Mouse (Mus musculus): Measurements from ENCODE around the gene Tmem29. TPM values are rescaled to one million over a fixed set of nuclear protein-coding genes. Genes with fewer than 3 reads are reported as not detected.

The Tmem29 gene
- polyA plus RNA-seq, 1 experiment from 2014 or later, result 46.0 TPM

GRCm38 (mm10) chrX:150460143-150460542, 1.2 kb upstream of the Tmem29 start:
- ATAC-seq (ENCODE audit: insufficient read depth, low FRiP score, low TSS enrichment) (no peak), DNase-seq (ENCODE audit: low spot score) (no peak)
- 86% methylated on average over 2 of the region's 2 CpGs for WGBS
- Histone ChIP-seq H3K9ac (ENCODE audit: low read length) (no peak overlapping the region), H3K9me3 (ENCODE audit: control insufficient read depth, low read length) (no peaks in the 10 kb centered on the region), H3K4me1 (ENCODE audit: control insufficient read depth, insufficient read depth, low read length) (no peaks in the 10 kb centered on the region), H3K4me3 (ENCODE audit: low read depth, low read length) (no peak overlapping the region), H3K36me3 (ENCODE audit: control insufficient read depth, insufficient read depth, low read length) (no peaks in the 10 kb centered on the region), H3K27ac (ENCODE audit: low read depth, low read length) (no peak overlapping the region), H3K27me3 (ENCODE audit: control insufficient read depth, insufficient read depth, low read length) (no peaks in the 10 kb centered on the region), H3K4me2 (ENCODE audit: low read depth) (no peak overlapping the region)

DNA sequence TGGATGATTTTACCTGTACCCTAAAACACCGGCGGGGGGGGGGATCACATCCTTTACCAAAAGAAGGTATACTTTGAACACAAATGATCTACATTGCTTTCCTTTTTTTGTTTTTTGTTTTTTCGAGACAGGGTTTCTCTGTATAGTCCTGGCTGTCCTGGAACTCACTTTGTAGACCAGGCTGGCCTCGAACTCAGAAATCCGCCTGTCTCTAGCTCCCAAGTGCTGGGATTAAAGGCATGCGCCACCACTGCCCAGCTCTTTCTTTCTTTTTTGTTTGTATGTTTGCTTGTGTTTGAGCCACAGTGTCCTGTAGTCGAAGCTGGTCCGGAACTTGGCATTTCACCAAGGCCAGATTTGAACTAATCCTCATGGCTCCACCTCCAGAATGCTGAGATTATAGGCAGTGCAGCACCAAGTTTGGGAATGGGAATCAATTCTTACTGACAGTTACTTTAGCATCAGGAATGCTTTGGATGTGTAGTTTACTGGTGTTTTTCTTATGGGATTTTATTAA, 515 bp upstream of the Tmem29 start:
- Histone ChIP-seq H3K9me3 (ENCODE audit: control insufficient read depth, low read length) (no peaks in the 10 kb centered on the region), H3K36me3 (ENCODE audit: control insufficient read depth, insufficient read depth, low read length) (no peaks in the 10 kb centered on the region), H3K27ac (ENCODE audit: low read depth, low read length) (no peak overlapping the region), H3K27me3 (ENCODE audit: control insufficient read depth, insufficient read depth, low read length) (no peaks in the 10 kb centered on the region), H3K9ac (ENCODE audit: low read length) (peak overlapping the region; percentile 26; the same call in 1 of the 2 replicates), H3K4me1 (ENCODE audit: control insufficient read depth, insufficient read depth, low read length) (no peaks in the 10 kb centered on the region), H3K4me2 (ENCODE audit: low read depth) (peak overlapping the region; percentile 32; the same call in 1 of the 2 replicates), H3K4me3 (ENCODE audit: low read depth, low read length) (peak overlapping the region; percentile 37)
- no peak for DNase-seq (ENCODE audit: low spot score)
- no peak; the same call in 1 of the 2 replicates for ATAC-seq (ENCODE audit: insufficient read depth, low FRiP score, low TSS enrichment)
- WGBS, result 50% methylated on average over 8 of the region's 8 CpGs

GRCm38 (mm10) chrX:150458136-150458535, 818 bp downstream of the Tmem29 start:
- Histone ChIP-seq H3K4me1 (ENCODE audit: control insufficient read depth, insufficient read depth, low read length) (no peaks in the 10 kb centered on the region), H3K4me3 (ENCODE audit: low read depth, low read length) (peak overlapping the region; percentile 37; the same call in 1 of the 2 replicates), H3K4me2 (ENCODE audit: low read depth) (peak overlapping the region; percentile 29), H3K9me3 (ENCODE audit: control insufficient read depth, low read length) (no peaks in the 10 kb centered on the region), H3K27ac (ENCODE audit: low read depth, low read length) (no peak overlapping the region), H3K36me3 (ENCODE audit: control insufficient read depth, insufficient read depth, low read length) (no peaks in the 10 kb centered on the region), H3K9ac (ENCODE audit: low read length) (no peak overlapping the region), H3K27me3 (ENCODE audit: control insufficient read depth, insufficient read depth, low read length) (no peaks in the 10 kb centered on the region)
- ATAC-seq (ENCODE audit: insufficient read depth, low FRiP score, low TSS enrichment) (0 out of 2 replicates have a peak, but pooled peaks have one; percentile 39), DNase-seq (ENCODE audit: low spot score) (no peak)
- WGBS, result 50% methylated on average over 3 of the region's 3 CpGs

- DNase-seq (ENCODE audit: low spot score) (peak; percentile 76), ATAC-seq (ENCODE audit: insufficient read depth, low FRiP score, low TSS enrichment) (peak; percentile 82)
- Histone ChIP-seq H3K36me3 (ENCODE audit: control insufficient read depth, insufficient read depth, low read length) (no peaks in the 10 kb centered on the region), H3K27me3 (ENCODE audit: control insufficient read depth, insufficient read depth, low read length) (no peaks in the 10 kb centered on the region), H3K4me3 (ENCODE audit: low read depth, low read length) (peak overlapping the region; percentile 27), H3K4me2 (ENCODE audit: low read depth) (peak overlapping the region; percentile 38), H3K27ac (ENCODE audit: low read depth, low read length) (peak overlapping the region; percentile 47), H3K4me1 (ENCODE audit: control insufficient read depth, insufficient read depth, low read length) (no peaks in the 10 kb centered on the region), H3K9me3 (ENCODE audit: control insufficient read depth, low read length) (no peaks in the 10 kb centered on the region), H3K9ac (ENCODE audit: low read length) (peak overlapping the region; percentile 39)
- 24% methylated on average over 18 of the region's 18 CpGs for WGBS
These were observed 18.2 kb downstream of the Tmem29 start for GRCm38 (mm10) chrX:150440505-150441338.

DNA sequence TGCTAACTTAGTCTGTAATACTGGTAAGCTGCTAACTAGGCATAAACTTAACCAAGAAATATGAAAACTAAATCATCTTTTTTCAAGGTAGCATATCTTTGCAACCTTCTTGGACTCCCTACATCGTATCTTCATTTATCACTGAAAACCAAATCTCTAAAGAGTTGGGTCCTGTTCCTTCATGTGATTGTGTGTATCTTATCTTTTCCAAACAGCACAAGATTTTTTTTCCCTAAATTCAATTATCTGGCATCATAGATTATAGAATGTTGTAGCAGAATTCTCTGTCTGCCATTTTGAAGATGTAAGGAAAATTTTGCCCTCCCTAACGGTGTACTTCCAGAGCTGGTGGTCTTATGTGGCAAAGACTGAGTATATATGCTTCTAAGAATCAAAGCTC, 22.6 kb downstream of the Tmem29 start:
- no peak overlapping the region for H3K4me2 ChIP-seq (ENCODE audit: low read depth)
- 87% methylated on average over 2 of the region's 2 CpGs for WGBS
- DNase-seq (ENCODE audit: low spot score) (no peak), ATAC-seq (ENCODE audit: insufficient read depth, low FRiP score, low TSS enrichment) (no peak)
- no peak overlapping the region for H3K4me3 ChIP-seq (ENCODE audit: low read depth, low read length)
- no peaks in the 10 kb centered on the region for H3K4me1 ChIP-seq (ENCODE audit: control insufficient read depth, insufficient read depth, low read length)
- no peak overlapping the region for H3K9ac ChIP-seq (ENCODE audit: low read length)
- no peaks in the 10 kb centered on the region for H3K9me3 ChIP-seq (ENCODE audit: control insufficient read depth, low read length)
- no peaks in the 10 kb centered on the region for H3K36me3 ChIP-seq (ENCODE audit: control insufficient read depth, insufficient read depth, low read length)
- H3K27me3 ChIP-seq (ENCODE audit: control insufficient read depth, insufficient read depth, low read length), result no peaks in the 10 kb centered on the region
- no peak overlapping the region for H3K27ac ChIP-seq (ENCODE audit: low read depth, low read length)

GRCm38 (mm10) chrX:150435367-150435766, 23.6 kb downstream of the Tmem29 start:
- no peak overlapping the region for H3K9ac ChIP-seq (ENCODE audit: low read length)
- H3K27ac ChIP-seq (ENCODE audit: low read depth, low read length), result no peak overlapping the region
- H3K36me3 ChIP-seq (ENCODE audit: control insufficient read depth, insufficient read depth, low read length), result no peaks in the 10 kb centered on the region
- no peaks in the 10 kb centered on the region for H3K27me3 ChIP-seq (ENCODE audit: control insufficient read depth, insufficient read depth, low read length)
- no peak overlapping the region for H3K4me2 ChIP-seq (ENCODE audit: low read depth)
- H3K4me3 ChIP-seq (ENCODE audit: low read depth, low read length), result no peak overlapping the region
- ATAC-seq (ENCODE audit: insufficient read depth, low FRiP score, low TSS enrichment), result no peak
- H3K9me3 ChIP-seq (ENCODE audit: control insufficient read depth, low read length), result no peaks in the 10 kb centered on the region
- DNase-seq (ENCODE audit: low spot score), result no peak
- H3K4me1 ChIP-seq (ENCODE audit: control insufficient read depth, insufficient read depth, low read length), result no peaks in the 10 kb centered on the region
- WGBS, result 91% methylated on average over 7 of the region's 7 CpGs

GRCm38 (mm10) chrX:150413505-150413904, 45.4 kb downstream of the Tmem29 start:
- 91% methylated on average over 4 of the region's 4 CpGs for WGBS
- H3K27ac ChIP-seq (ENCODE audit: low read depth, low read length), result no peak overlapping the region
- H3K36me3 ChIP-seq (ENCODE audit: control insufficient read depth, insufficient read depth, low read length), result no peaks in the 10 kb centered on the region
- no peak overlapping the region for H3K9ac ChIP-seq (ENCODE audit: low read length)
- H3K4me3 ChIP-seq (ENCODE audit: low read depth, low read length), result no peak overlapping the region
- H3K9me3 ChIP-seq (ENCODE audit: control insufficient read depth, low read length), result no peaks in the 10 kb centered on the region
- ATAC-seq (ENCODE audit: insufficient read depth, low FRiP score, low TSS enrichment) (no peak), DNase-seq (ENCODE audit: low spot score) (no peak)
- no peaks in the 10 kb centered on the region for H3K4me1 ChIP-seq (ENCODE audit: control insufficient read depth, insufficient read depth, low read length)
- H3K4me2 ChIP-seq (ENCODE audit: low read depth), result no peak overlapping the region
- no peaks in the 10 kb centered on the region for H3K27me3 ChIP-seq (ENCODE audit: control insufficient read depth, insufficient read depth, low read length)

Data from neural tube, embryonic 11.5 days (tissue).